Mouse (Mus musculus): ENCODE measurements around the gene Rpl27a.

- no peak for TF ChIP-seq CTCF (IDR thresholded peaks at IDR 0.05; ENCODE audit: insufficient read depth, low read depth, low read length)
- TF ChIP-seq POLR2A (IDR thresholded peaks at IDR 0.05; ENCODE audit: insufficient read depth, low read depth, low read length): no peak
These were observed 14.9 kb downstream of the Rpl27a start for GRCm38 (mm10) chr7:109533888-109534287.

Measured in olfactory bulb, adult 2 months (tissue).